ENCODE assay signal across 20 mouse cellular contexts in the genomic region with DNA sequence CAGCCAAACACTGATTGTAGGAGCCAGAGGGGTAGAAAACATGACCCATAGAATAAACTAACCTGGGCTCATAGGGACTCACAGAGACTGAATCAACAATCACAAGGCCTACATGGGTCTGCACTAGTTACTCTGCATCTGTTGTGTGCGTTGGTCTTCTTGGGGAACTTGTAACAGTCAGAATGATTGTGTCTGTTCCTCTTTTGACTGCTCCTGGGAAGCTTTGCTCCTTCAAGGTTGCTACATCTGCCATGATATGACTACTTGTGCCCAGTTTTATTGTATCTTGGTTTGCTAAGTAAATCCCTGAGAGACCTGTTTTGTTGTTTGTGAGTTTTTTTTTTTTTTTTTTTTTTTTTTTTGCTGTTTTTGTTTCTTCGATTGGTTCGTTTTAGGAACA.
DNase-seq lines count a peak whose midpoint lies in the region; ATAC-seq and TF ChIP-seq lines count a peak whose summit lies in the region.
"Had no signal": no experiment of that assay in that cellular context is flagged by ENCODE, and none has a peak within 500 bp of the region (broad histone marks: within the 10 kb centered on the region; RNA-seq: fewer than 3 reads in every experiment).

No protein-coding gene starts in this region.

- H3K36me3 ChIP-seq in CH12.LX (replicated peaks in 1 of 2; ENCODE audit: control insufficient read depth in 1 of 2, insufficient read depth in 1 of 2, low read length in 1 of 2), result no peaks in the 10 kb centered on the region
- no peaks in the 10 kb centered on the region for H3K36me3 ChIP-seq in hindbrain, postnatal 0 days (ENCODE audit: insufficient read depth, low read length)
- H3K36me3 ChIP-seq: G1E had no signal

- 0 out of 2 replicates have a peak overlapping the region, but pooled peaks have one; percentile 11 for H3K4me2 ChIP-seq in CH12.LX (ENCODE audit: insufficient read depth, low read depth, poor library complexity, severe bottlenecking)
- no peak overlapping the region for H3K4me2 ChIP-seq in hindbrain, postnatal 0 days (ENCODE audit: low read depth, low read length)

- peak overlapping the region; percentile 16; the same call in 1 of the 2 replicates for H3K27ac ChIP-seq in CH12.LX (ENCODE audit: insufficient read depth, low read depth)
- H3K27ac ChIP-seq in hindbrain, postnatal 0 days, result no peak overlapping the region

- peak; percentile 7 for DNase-seq in A20 (ENCODE audit: low read depth, low spot score)
- DNase-seq in CH12.LX (ENCODE audit: extremely low read depth), result peak; percentile 81
- no peak for DNase-seq in gastrocnemius, postnatal 36 days
- no peak for DNase-seq in hindbrain, postnatal 0 days (ENCODE audit: low spot score)
- DNase-seq: adrenal gland, adult 2 months; adrenal gland, adult 8-10 months; adrenal gland, postnatal 10 days; adrenal gland, postnatal 14 days; adrenal gland, postnatal 25 days; adrenal gland, postnatal 36 days; B cell, adult 2 months; cerebellum, adult 11 months; cerebellum, adult 11-12 months; cerebellum, adult 18-20 months; cerebellum, adult 2 months; cerebellum, adult 8-10 months had no signal

- no peak for ATAC-seq in hindbrain, postnatal 0 days
- ATAC-seq: activated CD4-positive, CD25-positive, alpha-beta regulatory T cell, adult 4 months; CD4-positive, CD25-positive, alpha-beta regulatory T cell, adult 4 months; Patski had no signal

- TF ChIP-seq RAD21 in CH12.LX (IDR thresholded peaks at IDR 0.05; ENCODE audit: low read depth, low read length), result no peak

- in situ Hi-C loops in CH12.LX (cut with MboI; ENCODE audit: low pct_ligation_motif_present, low pct_unique_long_range_greater_than_20kb, low sequenced_read_pairs), result no loop called here

- H3K27me3 ChIP-seq in CH12.LX (replicated peaks), result no peaks in the 10 kb centered on the region
- no peaks in the 10 kb centered on the region for H3K27me3 ChIP-seq in hindbrain, postnatal 0 days (ENCODE audit: insufficient read depth, low read length)
- H3K27me3 ChIP-seq: Patski had no signal

- H3K9ac ChIP-seq in CH12.LX (ENCODE audit: insufficient read depth, low read depth), result no peak overlapping the region
- no peak overlapping the region for H3K9ac ChIP-seq in hindbrain, postnatal 0 days (replicated peaks; ENCODE audit: low read length)

- no peaks in the 10 kb centered on the region for H3K79me2 ChIP-seq in CH12.LX (replicated peaks; ENCODE audit: control insufficient read depth, extremely low read depth, insufficient read depth, poor library complexity, severe bottlenecking)

- 89% methylated on average over 3 of the region's 3 CpGs for WGBS in hindbrain, postnatal 0 days

- H3K4me1 ChIP-seq in CH12.LX (ENCODE audit: control insufficient read depth in 1 of 2, insufficient read depth in 2 of 2), result peaks cover 3 to 48% of the 10 kb centered on the region in 2 experiments
- no peaks in the 10 kb centered on the region for H3K4me1 ChIP-seq in hindbrain, postnatal 0 days (ENCODE audit: insufficient read depth, low read length)

- no peak overlapping the region for H3K4me3 ChIP-seq in CH12.LX (replicated peaks in 1 of 3; ENCODE audit: low read depth in 2 of 3, low read length in 2 of 3, poor library complexity in 1 of 3)
- H3K4me3 ChIP-seq in hindbrain, postnatal 0 days (ENCODE audit: low read length), result no peak overlapping the region

- intact Hi-C loops in gastrocnemius, postnatal 36 days (cut with DNase I), result no loop called here

- TF ChIP-seq EP300 in CH12.LX (IDR thresholded peaks at IDR 0.05; ENCODE audit: low read length), result peak; percentile 95

- TF ChIP-seq CTCF in CH12.LX (conservative IDR thresholded peaks at IDR 0.05 in 1 of 2, IDR thresholded peaks at IDR 0.05 in 1 of 2; ENCODE audit: low read depth in 2 of 2, low read length in 2 of 2), result no peak
- no peak for TF ChIP-seq CTCF in hindbrain, postnatal 0 days (IDR thresholded peaks at IDR 0.05; ENCODE audit: low read depth)

- no peaks in the 10 kb centered on the region for H3K9me3 ChIP-seq in CH12.LX (replicated peaks; ENCODE audit: low read length)
- H3K9me3 ChIP-seq in hindbrain, postnatal 0 days (ENCODE audit: low read length), result no peaks in the 10 kb centered on the region

- no peak for TF ChIP-seq POLR2A in CH12.LX (IDR thresholded peaks at IDR 0.05; ENCODE audit: low read depth, low read length)

- dilution Hi-C loops in CH12.LX (cut with MboI; ENCODE audit: extremely low pct_ligation_motif_present, extremely low pct_unique_long_range_greater_than_20kb, low sequenced_read_pairs), result no loop called here

TF ChIP-seq in CH12.LX, 34 proteins besides CTCF, POLR2A, EP300 and RAD21:
- TF ChIP-seq JUN (IDR thresholded peaks at IDR 0.05; ENCODE audit: insufficient read depth, low read depth, low read length) (peak; percentile 34; the same call in 1 of the 2 replicates), NELFE (IDR thresholded peaks at IDR 0.05; ENCODE audit: low read depth, low read length) (no peak), TCF12 (IDR thresholded peaks at IDR 0.05; ENCODE audit: low read depth, low read length) (peak; percentile 46; the same call in 1 of the 2 replicates), JUND (conservative IDR thresholded peaks at IDR 0.05; ENCODE audit: low read depth, low read length) (peak; percentile 65), MEF2A (IDR thresholded peaks at IDR 0.05; ENCODE audit: borderline replicate concordance, low read depth, low read length) (0 out of 2 replicates have a peak, but pooled peaks have one; percentile 16), IRF4 (IDR thresholded peaks at IDR 0.05; ENCODE audit: low read depth, low read length) (peak; percentile 92), PAX5 (IDR thresholded peaks at IDR 0.05; ENCODE audit: low read length) (no peak), ZNF384 (IDR thresholded peaks at IDR 0.05; ENCODE audit: low read depth, low read length) (peak; percentile 82)

Comparison
In these comparisons a context has a peak if more than half of its experiments do, and no peak if none do; other contexts are left out.
1. DNase-seq: peak in A20 (single experiment) and CH12.LX (single experiment); none in gastrocnemius, postnatal 36 days (0 of 2) and hindbrain, postnatal 0 days (single experiment).